Mouse (Mus musculus): ENCODE measurements around the gene Rnf141.

DNA sequence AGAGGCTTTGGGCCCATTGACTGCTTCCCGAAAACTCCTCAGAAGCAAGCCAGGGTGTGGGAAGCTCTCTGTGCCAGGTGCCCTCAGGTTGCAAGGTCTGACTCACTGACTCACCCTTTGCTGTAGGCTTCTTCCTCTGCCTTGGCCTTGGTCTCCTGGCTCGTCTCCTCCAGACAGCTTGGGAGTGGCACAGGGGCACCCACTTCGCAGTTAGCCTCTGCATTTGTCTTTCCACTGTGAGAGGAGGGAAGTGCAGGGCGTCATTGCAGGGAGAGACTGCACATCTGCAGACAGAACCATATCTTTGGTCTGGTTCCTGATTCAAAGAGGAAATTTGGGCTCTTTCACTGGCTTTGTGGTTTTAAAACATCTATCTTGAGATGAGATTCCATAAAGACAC is 33.8 kb upstream of the Rnf141 start:
- TF ChIP-seq CTCF (conservative IDR thresholded peaks at IDR 0.05; ENCODE audit: low read length) (no peak), NANOG (IDR thresholded peaks at IDR 0.05; ENCODE audit: borderline replicate concordance, low read length) (no peak), POU5F1 (IDR thresholded peaks at IDR 0.05; ENCODE audit: borderline replicate concordance, low read length) (no peak)
